Mouse (Mus musculus) gastrocnemius, postnatal 25 days (tissue): Measurements from ENCODE around the gene Olfr74. TPM values are rescaled to one million over a fixed set of nuclear protein-coding genes. Genes with fewer than 3 reads are reported as not detected.
"Not testable (repeated sequence)": the region's sequence is repeated elsewhere in the genome, so short reads cannot be mapped to it uniquely, and the experiment has no call there.

ENCODE experiments used
- DNase-seq: peaks from one replicate; pipeline ENCODE4 v3.0.0; 2022
- long read RNA-seq, 2 experiments: library from polyadenylated mRNA; stranded (forward); transcript quantifications; one replicate each; pipeline ENCODE4 v2.0.0; 2021
- total RNA-seq, 2 experiments: library from RNA; stranded (reverse); gene quantifications; 1 replicate in 1 of 2; 2 replicates in 1 of 2; pipeline ENCODE4 v1.2.3; 2021

Gene Olfr74
- total RNA-seq = not detected
- long read RNA-seq, experiment 1 = 0 reads
- long read RNA-seq, experiment 2 = 0 reads

GRCm38 (mm10) chr2:87974563-87974962 is at the start of gene Olfr74:
Gene Olfr74 (minus strand): TSS chr2:87974663.
- no peak for DNase-seq

- not testable (repeated sequence) for DNase-seq
Observed at GRCm38 (mm10) chr2:88022474-88022873, 48.0 kb upstream of the Olfr74 start, which contains the start of gene Olfr1161. Gene Olfr1161 (plus strand): TSS chr2:88022774.

- no peak for DNase-seq
Observed at GRCm38 (mm10) chr2:88007515-88008318, 33.3 kb upstream of the Olfr74 start, which contains the start of gene Olfr1160. Gene Olfr1160 (minus strand): TSS chr2:88008268.

- DNase-seq = no peak
Observed at GRCm38 (mm10) chr2:87989813-87990212, 15.3 kb upstream of the Olfr74 start, which contains the start of gene Olfr1158. Gene Olfr1158 (plus strand): TSS chr2:87990113.

- DNase-seq = no peak
Observed at GRCm38 (mm10) chr2:87968199-87968598, 6.3 kb downstream of the Olfr74 start, which contains the start of gene Olfr1157. Gene Olfr1157 (minus strand): TSS chr2:87968299.

- DNase-seq = no peak
Observed at GRCm38 (mm10) chr2:87953000-87953399, 21.5 kb downstream of the Olfr74 start, which contains the start of gene Olfr1156. Gene Olfr1156 (minus strand): TSS chr2:87953100.

GRCm38 (mm10) chr2:87945037-87945436 is 29.4 kb downstream of the Olfr74 start, which contains the start of gene Olfr1155:
Gene Olfr1155 (minus strand): TSS chr2:87945137.
- DNase-seq = no peak

Other genes starting within 250 kb of the Olfr74 start
- gene Olfr1138, start 234.7 kb downstream of the Olfr74 start, total RNA-seq = not detected
- not detected for gene Olfr1140, start 230.9 kb downstream of the Olfr74 start, total RNA-seq
- gene Olfr1141, start 220.7 kb downstream of the Olfr74 start, total RNA-seq = not detected
- not detected for gene Olfr152, start 195.2 kb downstream of the Olfr74 start, total RNA-seq
- gene Olfr1143, start 174.1 kb downstream of the Olfr74 start, total RNA-seq = not detected
- not detected for gene Olfr1145, start 164.8 kb downstream of the Olfr74 start, total RNA-seq
- gene Olfr1148, start 144.1 kb downstream of the Olfr74 start, total RNA-seq = not detected
- gene Olfr1150-ps1, start 130.7 kb downstream of the Olfr74 start, total RNA-seq = not detected
- gene Olfr1151, start 118.8 kb downstream of the Olfr74 start, total RNA-seq = not detected
- not detected for gene Olfr1152, start 108.2 kb downstream of the Olfr74 start, total RNA-seq
- gene Olfr1153, start 79.7 kb downstream of the Olfr74 start, total RNA-seq = not detected
- gene Olfr1154, start 69.5 kb downstream of the Olfr74 start, total RNA-seq = not detected
- gene Olfr1155, start 29.5 kb downstream of the Olfr74 start, total RNA-seq = not detected
- gene Olfr1156, start 21.6 kb downstream of the Olfr74 start, total RNA-seq = not detected
- not detected for gene Olfr1157, start 6.4 kb downstream of the Olfr74 start, total RNA-seq
- not detected for gene Olfr1158, start 15.4 kb upstream of the Olfr74 start, total RNA-seq
- gene Olfr1160, start 33.6 kb upstream of the Olfr74 start, total RNA-seq = not detected
- not detected for gene Olfr1161, start 48.1 kb upstream of the Olfr74 start, total RNA-seq
- gene Olfr73, start 63.0 kb upstream of the Olfr74 start, total RNA-seq = not detected
- gene Olfr1162, start 76.5 kb upstream of the Olfr74 start, total RNA-seq = not detected
- not detected for gene Olfr1163, start 97.2 kb upstream of the Olfr74 start, total RNA-seq
- gene Olfr1164, start 119.3 kb upstream of the Olfr74 start, total RNA-seq = not detected
- not detected for gene Olfr1166, start 153.6 kb upstream of the Olfr74 start, total RNA-seq
- not detected for gene Olfr1167, start 180.5 kb upstream of the Olfr74 start, total RNA-seq
- not detected for gene Olfr1168, start 207.2 kb upstream of the Olfr74 start, total RNA-seq